Mouse (Mus musculus) hindbrain, embryonic 11.5 days (tissue): ENCODE measurements around the gene Endog. TPM values are rescaled to one million over a fixed set of nuclear protein-coding genes. Genes with fewer than 3 reads are reported as not detected.

ENCODE experiments used
- ATAC-seq: fragments of 200-750 bp; cut with Nextera tagmentation; 2 replicates; pipeline ENCODE4 v1.8.0; 2017; ENCODE audit warnings: mild to moderate bottlenecking, moderate TSS enrichment, moderate library complexity; ENCODE audit not compliant: low FRiP score
- DNase-seq: peaks from one replicate; pipeline ENCODE4 v3.0.0-alpha.2; 2015; ENCODE audit warnings: low spot score
- H3K27ac ChIP-seq: fragments of 300-500 bp; sonication (generic); 2 replicates; pipeline ENCODE4 v1.5.1; 2014; ENCODE audit warnings: mild to moderate bottlenecking, low read depth, low read length
- H3K27me3 ChIP-seq: fragments of 300-500 bp; sonication (generic); 2 replicates; pipeline ENCODE4 v1.6.1; 2014; ENCODE audit warnings: mild to moderate bottlenecking, low read length, moderate library complexity, mixed read lengths; ENCODE audit not compliant: control insufficient read depth, insufficient read depth
- H3K36me3 ChIP-seq: fragments of 300-500 bp; sonication (generic); 2 replicates; pipeline ENCODE4 v1.6.1; 2014; ENCODE audit warnings: mild to moderate bottlenecking, low read length, moderate library complexity, mixed read lengths; ENCODE audit not compliant: control insufficient read depth, insufficient read depth
- H3K4me1 ChIP-seq: fragments of 300-500 bp; sonication (generic); replicated peaks from 2 replicates; pipeline ENCODE4 v1.6.1; 2014; ENCODE audit warnings: low read length, mixed read lengths; ENCODE audit not compliant: control insufficient read depth, insufficient read depth
- H3K4me2 ChIP-seq: fragments of 300-500 bp; sonication (generic); replicated peaks from 2 replicates; pipeline ENCODE4 v1.6.1; 2014; ENCODE audit warnings: mild to moderate bottlenecking, low read depth, low read length
- H3K4me3 ChIP-seq: fragments of 300-500 bp; sonication (generic); 2 replicates; pipeline ENCODE4 v1.5.1; 2014; ENCODE audit warnings: low read depth, low read length
- H3K9ac ChIP-seq: fragments of 300-500 bp; sonication (generic); 2 replicates; pipeline ENCODE4 v1.6.1; 2014; ENCODE audit warnings: low read depth, low read length
- H3K9me3 ChIP-seq: fragments of 300-500 bp; sonication (generic); 2 replicates; pipeline ENCODE4 v1.6.1; 2016; ENCODE audit warnings: low read length; ENCODE audit not compliant: control insufficient read depth
- WGBS: fragments of 180-500 bp; shearing (Covaris S2); extraction: QIAGEN DNeasy Blood & Tissue Kit; methylation state at CpG from one replicate; pipeline ENCODE4 v1.1.7; 2014; 5-methylcytosine and 5-hydroxymethylcytosine counted together
- polyA plus RNA-seq: library from polyadenylated mRNA; unstranded; fragments of >200 nt; fragmentation: Nextera tagmentation; extraction: Ambion mirVana; gene quantifications from 2 replicates; pipeline ENCODE4 v1.2.1, GENCODE M21; 2014

Endog gene
- polyA plus RNA-seq, 1 experiment from 2014 or later, result 15.3 TPM

GRCm38 (mm10) chr2:30198021-30198420 lies 26.7 kb downstream of the Endog start:
- no peaks in the 10 kb centered on the region for H3K27me3 ChIP-seq
- ATAC-seq, result no peak
- no peak overlapping the region for H3K9ac ChIP-seq
- no peak for DNase-seq
- H3K4me1 ChIP-seq, result no peaks in the 10 kb centered on the region
- H3K9me3 ChIP-seq, result no peaks in the 10 kb centered on the region
- no peak overlapping the region for H3K4me2 ChIP-seq
- WGBS, result 72% methylated on average over 4 of the region's 4 CpGs
- no peak overlapping the region for H3K27ac ChIP-seq
- H3K4me3 ChIP-seq, result no peak overlapping the region
- H3K36me3 ChIP-seq, result no peaks in the 10 kb centered on the region

GRCm38 (mm10) chr2:30199984-30200383 lies 28.7 kb downstream of the Endog start:
- H3K4me1 ChIP-seq, result no peaks in the 10 kb centered on the region
- DNase-seq, result no peak
- no peaks in the 10 kb centered on the region for H3K36me3 ChIP-seq
- H3K4me2 ChIP-seq, result no peak overlapping the region
- no peaks in the 10 kb centered on the region for H3K27me3 ChIP-seq
- H3K9me3 ChIP-seq, result no peaks in the 10 kb centered on the region
- 79% methylated on average over 1 of the region's 1 CpGs for WGBS
- H3K9ac ChIP-seq, result no peak overlapping the region
- ATAC-seq, result no peak
- H3K4me3 ChIP-seq, result no peak overlapping the region
- H3K27ac ChIP-seq, result no peak overlapping the region

- H3K27ac ChIP-seq, result no peak overlapping the region
- no peaks in the 10 kb centered on the region for H3K9me3 ChIP-seq
- DNase-seq, result no peak
- no peaks in the 10 kb centered on the region for H3K36me3 ChIP-seq
- no peak for ATAC-seq
- no peak overlapping the region for H3K4me3 ChIP-seq
- no peaks in the 10 kb centered on the region for H3K4me1 ChIP-seq
- no peaks in the 10 kb centered on the region for H3K27me3 ChIP-seq
- H3K4me2 ChIP-seq, result no peak overlapping the region
- no peak overlapping the region for H3K9ac ChIP-seq
- WGBS, result 89% methylated on average over 5 of the region's 5 CpGs
These were observed 29.2 kb downstream of the Endog start for GRCm38 (mm10) chr2:30200388-30200925.

GRCm38 (mm10) chr2:30203439-30203838 lies 32.1 kb downstream of the Endog start:
- H3K4me3 ChIP-seq, result no peak overlapping the region
- H3K36me3 ChIP-seq, result no peaks in the 10 kb centered on the region
- H3K27ac ChIP-seq, result no peak overlapping the region
- WGBS, result 76% methylated on average over 7 of the region's 7 CpGs
- H3K9ac ChIP-seq, result no peak overlapping the region
- no peaks in the 10 kb centered on the region for H3K27me3 ChIP-seq
- no peaks in the 10 kb centered on the region for H3K9me3 ChIP-seq
- 0 out of 2 replicates have a peak, but pooled peaks cover 7% of the 10 kb centered on the region for H3K4me1 ChIP-seq
- no peak overlapping the region for H3K4me2 ChIP-seq
- ATAC-seq, result no peak
- DNase-seq, result peak; percentile 33

- WGBS, result 3% methylated on average over 13 of the region's 13 CpGs
- no peaks in the 10 kb centered on the region for H3K36me3 ChIP-seq
- H3K27ac ChIP-seq, result 0 out of 2 replicates have a peak overlapping the region, but pooled peaks have one; percentile 37
- peak overlapping the region; percentile 65 for H3K4me3 ChIP-seq
- peak overlapping the region; percentile 82 for H3K4me2 ChIP-seq
- H3K27me3 ChIP-seq, result no peaks in the 10 kb centered on the region
- no peaks in the 10 kb centered on the region for H3K9me3 ChIP-seq
- peak overlapping the region; percentile 35 for H3K9ac ChIP-seq
- 0 out of 2 replicates have a peak, but pooled peaks cover 7% of the 10 kb centered on the region for H3K4me1 ChIP-seq
- ATAC-seq (peak; percentile 14; the same call in 1 of the 2 replicates), DNase-seq (no peak)
These were observed 33.9 kb downstream of the Endog start for GRCm38 (mm10) chr2:30205255-30205628.

- Histone ChIP-seq H3K4me2 (peak within 1 kb of the TSS; percentile 82), H3K27me3 (no peaks in the 10 kb centered on the region), H3K4me1 (0 out of 2 replicates have a peak, but pooled peaks cover 7% of the 10 kb centered on the region), H3K9me3 (no peaks in the 10 kb centered on the region), H3K36me3 (no peaks in the 10 kb centered on the region), H3K4me3 (peak within 1 kb of the TSS; percentile 65), H3K27ac (0 out of 2 replicates have a peak within 1 kb of the TSS, but pooled peaks have one; percentile 37), H3K9ac (peak within 1 kb of the TSS; percentile 35)
- WGBS, result under 1% methylated on average over 44 of the region's 44 CpGs
- ATAC-seq, result peak; percentile 95
- peak; percentile 96 for DNase-seq
These were observed 34.5 kb downstream of the Endog start, which contains the start of gene Kyat1 for GRCm38 (mm10) chr2:30205629-30206357. TSS of gene Kyat1 (minus strand) at chr2:30205847.

- no peaks in the 10 kb centered on the region for H3K36me3 ChIP-seq
- no peaks in the 10 kb centered on the region for H3K9me3 ChIP-seq
- no peak overlapping the region for H3K9ac ChIP-seq
- ATAC-seq (no peak), DNase-seq (no peak)
- H3K4me2 ChIP-seq, result no peak overlapping the region
- 0 out of 2 replicates have a peak, but pooled peaks cover 7% of the 10 kb centered on the region for H3K4me1 ChIP-seq
- WGBS, result 88% methylated on average over 4 of the region's 4 CpGs
- no peaks in the 10 kb centered on the region for H3K27me3 ChIP-seq
- H3K27ac ChIP-seq, result no peak overlapping the region
- H3K4me3 ChIP-seq, result no peak overlapping the region
These were observed 36.1 kb downstream of the Endog start for GRCm38 (mm10) chr2:30207401-30207800.

- ATAC-seq (no peak), DNase-seq (no peak)
These were observed 36.6 kb downstream of the Endog start for GRCm38 (mm10) chr2:30207886-30208285.

More at GRCm38 (mm10) chr2:30207886-30208285, 36.6 kb downstream of the Endog start:
- Histone ChIP-seq H3K27ac (no peak overlapping the region), H3K27me3 (no peaks in the 10 kb centered on the region), H3K36me3 (no peaks in the 10 kb centered on the region), H3K4me3 (no peak overlapping the region), H3K9me3 (no peaks in the 10 kb centered on the region), H3K9ac (no peak overlapping the region), H3K4me1 (0 out of 2 replicates have a peak, but pooled peaks cover 7% of the 10 kb centered on the region), H3K4me2 (no peak overlapping the region)
- WGBS, result 82% methylated on average over 5 of the region's 5 CpGs
